Mouse (Mus musculus) lung, embryonic 14.5 days (tissue): ENCODE results near the gene Fzd9. TPM values are rescaled to one million over a fixed set of nuclear protein-coding genes. Genes with fewer than 3 reads are reported as not detected.
A peak's percentile ranks its signal among the peaks of the same experiment; 100 is the strongest.

Experiments used
- ATAC-seq: fragments of 200-750 bp; cut with Nextera tagmentation; 2 replicates; pipeline ENCODE4 v1.8.0; 2017; ENCODE audit warnings: mild to moderate bottlenecking, moderate TSS enrichment, moderate library complexity; ENCODE audit not compliant: insufficient read depth
- DNase-seq: peaks from one replicate; pipeline ENCODE4 v3.0.0-alpha.2; 2015
- H3K27ac ChIP-seq: fragments of 300-500 bp; sonication (generic); 2 replicates; pipeline ENCODE4 v1.5.1; 2014; ENCODE audit warnings: low read depth, mild to moderate bottlenecking, moderate library complexity
- H3K27me3 ChIP-seq: fragments of 300-500 bp; sonication (generic); 2 replicates; pipeline ENCODE4 v1.6.1; 2014; ENCODE audit warnings: low read length, control low read depth; ENCODE audit not compliant: insufficient read depth
- H3K36me3 ChIP-seq: fragments of 300-500 bp; sonication (generic); 2 replicates; pipeline ENCODE4 v1.6.1; 2014; ENCODE audit warnings: control low read depth; ENCODE audit not compliant: insufficient read depth
- H3K4me1 ChIP-seq: fragments of 300-500 bp; sonication (generic); 2 replicates; pipeline ENCODE4 v1.6.1; 2014; ENCODE audit warnings: antibody characterized with exemption, control low read depth; ENCODE audit not compliant: insufficient read depth
- H3K4me2 ChIP-seq: fragments of 300-500 bp; sonication (generic); 2 replicates; pipeline ENCODE4 v1.6.1; 2014; ENCODE audit warnings: mild to moderate bottlenecking
- H3K4me3 ChIP-seq: fragments of 300-500 bp; sonication (generic); 2 replicates; pipeline ENCODE4 v1.5.1; 2014; ENCODE audit warnings: low read depth, low read length
- H3K9ac ChIP-seq: fragments of 300-500 bp; sonication (generic); 2 replicates; pipeline ENCODE4 v1.6.1; 2014
- H3K9me3 ChIP-seq: fragments of 300-500 bp; sonication (generic); 2 replicates; pipeline ENCODE4 v1.6.1; 2016; ENCODE audit warnings: low read depth, low read length, control low read depth
- CTCF ChIP-seq: IDR thresholded peaks from 2 replicates; pipeline ENCODE4 v1.5.1; 2016; ENCODE audit warnings: antibody characterized with exemption, low read depth
- WGBS: fragments of 180-500 bp; shearing (Covaris S2); extraction: QIAGEN DNeasy Blood & Tissue Kit; methylation state at CpG from one replicate; pipeline ENCODE4 v1.1.7; 2014; 5-methylcytosine and 5-hydroxymethylcytosine counted together
- polyA plus RNA-seq: library from polyadenylated mRNA; unstranded; fragments of >200 nt; fragmentation: Nextera tagmentation; extraction: Ambion mirVana; gene quantifications from 2 replicates; pipeline ENCODE4 v1.2.1, GENCODE M21; 2014

Fzd9 gene
- 0.43 and 0.65 TPM in 2 replicates for polyA plus RNA-seq

- H3K9me3 ChIP-seq = no peaks in the 10 kb centered on the region
- under 1% methylated on average over 49 of the region's 51 CpGs for WGBS
- H3K4me1 ChIP-seq = no peaks in the 10 kb centered on the region; the same call in 1 of the 2 replicates
- no peak within 1 kb of the TSS for H3K27ac ChIP-seq
- peaks cover 23% of the 10 kb centered on the region for H3K27me3 ChIP-seq
- peaks cover 15% of the 10 kb centered on the region for H3K36me3 ChIP-seq
- H3K4me3 ChIP-seq = peak within 1 kb of the TSS; percentile 56
- TF ChIP-seq CTCF = no peak
- H3K4me2 ChIP-seq = peak within 1 kb of the TSS; percentile 99
- ATAC-seq (peak; percentile 89), DNase-seq (peak; percentile 94)
- H3K9ac ChIP-seq = peak within 1 kb of the TSS; percentile 44
Observed at GRCm38 (mm10) chr5:135251079-135251454, at the start of gene Fzd9. Gene Fzd9, minus strand, starts transcription at chr5:135251230.

- TF ChIP-seq CTCF = no peak
- DNase-seq = no peak
- no peaks in the 10 kb centered on the region for H3K27me3 ChIP-seq
- H3K9me3 ChIP-seq = no peaks in the 10 kb centered on the region
- H3K36me3 ChIP-seq = no peaks in the 10 kb centered on the region
- 78% methylated on average over 2 of the region's 2 CpGs for WGBS
- no peak overlapping the region for H3K9ac ChIP-seq
- no peak overlapping the region for H3K27ac ChIP-seq
- no peak for ATAC-seq
- no peak overlapping the region for H3K4me2 ChIP-seq
- H3K4me3 ChIP-seq = no peak overlapping the region
- H3K4me1 ChIP-seq = no peaks in the 10 kb centered on the region
Observed at GRCm38 (mm10) chr5:135292001-135292400, 41.0 kb upstream of the Fzd9 start.

- Histone ChIP-seq H3K27me3 (no peaks in the 10 kb centered on the region), H3K36me3 (no peaks in the 10 kb centered on the region), H3K4me2 (no peak overlapping the region), H3K4me3 (no peak overlapping the region), H3K4me1 (no peaks in the 10 kb centered on the region), H3K9me3 (no peaks in the 10 kb centered on the region), H3K27ac (no peak overlapping the region), H3K9ac (no peak overlapping the region)
- WGBS = 46% methylated on average over 4 of the region's 4 CpGs
- ATAC-seq (no peak), DNase-seq (no peak)
- no peak for TF ChIP-seq CTCF
Observed at GRCm38 (mm10) chr5:135291193-135291592, 40.2 kb upstream of the Fzd9 start.

- Histone ChIP-seq H3K9me3 (no peaks in the 10 kb centered on the region), H3K4me1 (no peaks in the 10 kb centered on the region), H3K4me2 (no peak overlapping the region), H3K27me3 (no peaks in the 10 kb centered on the region), H3K9ac (no peak overlapping the region), H3K4me3 (no peak overlapping the region), H3K27ac (no peak overlapping the region), H3K36me3 (no peaks in the 10 kb centered on the region)
- no peak for TF ChIP-seq CTCF
- ATAC-seq (no peak), DNase-seq (no peak)
- WGBS = 73% methylated on average over 6 of the region's 6 CpGs
Observed at GRCm38 (mm10) chr5:135290703-135291102, 39.7 kb upstream of the Fzd9 start.

- no peak overlapping the region for H3K27ac ChIP-seq
- TF ChIP-seq CTCF = no peak
- H3K36me3 ChIP-seq = no peaks in the 10 kb centered on the region
- no peaks in the 10 kb centered on the region for H3K9me3 ChIP-seq
- no peak overlapping the region for H3K4me2 ChIP-seq
- H3K9ac ChIP-seq = no peak overlapping the region
- no peak overlapping the region for H3K4me3 ChIP-seq
- H3K4me1 ChIP-seq = no peaks in the 10 kb centered on the region
- no peak for ATAC-seq
- no peaks in the 10 kb centered on the region for H3K27me3 ChIP-seq
- WGBS = 75% methylated on average over 5 of the region's 5 CpGs
- no peak for DNase-seq
Observed at GRCm38 (mm10) chr5:135286926-135287325, 35.9 kb upstream of the Fzd9 start.

- H3K4me3 ChIP-seq = no peak overlapping the region
- H3K4me2 ChIP-seq = no peak overlapping the region
- TF ChIP-seq CTCF = peak; percentile 95
- H3K36me3 ChIP-seq = no peaks in the 10 kb centered on the region
- ATAC-seq (peak; percentile 56; the same call in 1 of the 2 replicates), DNase-seq (peak; percentile 93)
- under 1% methylated on average over 6 of the region's 6 CpGs for WGBS
- no peaks in the 10 kb centered on the region for H3K9me3 ChIP-seq
- H3K27ac ChIP-seq = no peak overlapping the region
- no peaks in the 10 kb centered on the region for H3K4me1 ChIP-seq
- H3K27me3 ChIP-seq = no peaks in the 10 kb centered on the region
- H3K9ac ChIP-seq = no peak overlapping the region
Observed at GRCm38 (mm10) chr5:135286185-135286584, 35.2 kb upstream of the Fzd9 start.

- TF ChIP-seq CTCF = no peak
- 62% methylated on average over 3 of the region's 3 CpGs for WGBS
- Histone ChIP-seq H3K4me1 (no peaks in the 10 kb centered on the region), H3K4me2 (no peak overlapping the region), H3K9me3 (no peaks in the 10 kb centered on the region), H3K27ac (no peak overlapping the region), H3K9ac (no peak overlapping the region), H3K36me3 (no peaks in the 10 kb centered on the region), H3K4me3 (no peak overlapping the region), H3K27me3 (no peaks in the 10 kb centered on the region)
- DNase-seq (no peak), ATAC-seq (no peak)
Observed at GRCm38 (mm10) chr5:135285211-135285610, 34.2 kb upstream of the Fzd9 start.

- Histone ChIP-seq H3K4me1 (no peaks in the 10 kb centered on the region), H3K27ac (no peak overlapping the region), H3K4me3 (no peak overlapping the region), H3K9me3 (no peaks in the 10 kb centered on the region), H3K36me3 (no peaks in the 10 kb centered on the region), H3K27me3 (peaks cover 15% of the 10 kb centered on the region; the same call in 1 of the 2 replicates), H3K9ac (no peak overlapping the region), H3K4me2 (no peak overlapping the region)
- no peak for DNase-seq
- no peak for TF ChIP-seq CTCF
- 59% methylated on average over 9 of the region's 9 CpGs for WGBS
- no peak for ATAC-seq
Observed at GRCm38 (mm10) chr5:135280226-135280625, 29.2 kb upstream of the Fzd9 start.
